Mouse (Mus musculus) forebrain, postnatal 0 days (tissue): ENCODE results near the gene Pkd2. TPM values are rescaled to one million over a fixed set of nuclear protein-coding genes. Genes with fewer than 3 reads are reported as not detected.
A peak's percentile ranks its signal among the peaks of the same experiment; 100 is the strongest.
"Not testable (repeated sequence)": the region's sequence is repeated elsewhere in the genome, so short reads cannot be mapped to it uniquely, and the experiment has no call there.

ENCODE experiments used
- ATAC-seq: fragments of 200-750 bp; cut with Nextera tagmentation; 2 replicates; pipeline ENCODE4 v1.8.0; 2017; ENCODE audit warnings: mild to moderate bottlenecking, moderate library complexity
- DNase-seq: peaks from one replicate; pipeline ENCODE4 v3.0.0-alpha.2; 2015
- H3K27ac ChIP-seq: fragments of 300-500 bp; sonication (generic); 2 replicates; pipeline ENCODE4 v1.5.1; 2014; ENCODE audit warnings: low read depth, mild to moderate bottlenecking, antibody characterized with exemption, low read length, moderate library complexity, mixed read lengths
- H3K27me3 ChIP-seq: fragments of 300-500 bp; sonication (generic); 2 replicates; pipeline ENCODE4 v1.6.1; 2014; ENCODE audit warnings: mild to moderate bottlenecking, low read length, mixed read lengths; ENCODE audit not compliant: insufficient read depth
- H3K36me3 ChIP-seq: fragments of 300-500 bp; sonication (generic); 2 replicates; pipeline ENCODE4 v1.6.1; 2014; ENCODE audit warnings: mild to moderate bottlenecking, moderate library complexity; ENCODE audit not compliant: insufficient read depth
- H3K4me1 ChIP-seq: fragments of 300-500 bp; sonication (generic); 2 replicates; pipeline ENCODE4 v1.6.1; 2014; ENCODE audit warnings: antibody characterized with exemption; ENCODE audit not compliant: insufficient read depth
- H3K4me2 ChIP-seq: fragments of 300-500 bp; sonication (generic); 2 replicates; pipeline ENCODE4 v1.6.1; 2014; ENCODE audit warnings: low read depth, mild to moderate bottlenecking, moderate library complexity
- H3K4me3 ChIP-seq: fragments of 300-500 bp; sonication (generic); 2 replicates; pipeline ENCODE4 v1.5.1; 2014; ENCODE audit warnings: low read depth, low read length, mixed read lengths
- H3K9ac ChIP-seq: fragments of 300-500 bp; sonication (generic); 2 replicates; pipeline ENCODE4 v1.6.1; 2014; ENCODE audit warnings: mild to moderate bottlenecking
- H3K9me3 ChIP-seq: fragments of 300-500 bp; sonication (generic); 2 replicates; pipeline ENCODE4 v1.6.1; 2016; ENCODE audit warnings: low read length
- CTCF ChIP-seq: sonication (generic); IDR thresholded peaks from 2 replicates; pipeline ENCODE4 v1.5.1; 2016; ENCODE audit warnings: antibody characterized with exemption, control low read depth, low read depth
- WGBS: fragments of 180-500 bp; shearing (Covaris S2); extraction: QIAGEN DNeasy Blood & Tissue Kit; methylation state at CpG from one replicate; pipeline ENCODE4 v1.1.7; 2014; 5-methylcytosine and 5-hydroxymethylcytosine counted together
- polyA plus RNA-seq: library from polyadenylated mRNA; unstranded; fragments of >200 nt; fragmentation: Nextera tagmentation; extraction: Ambion mirVana; gene quantifications from 2 replicates; pipeline ENCODE4 v1.2.1, GENCODE M21; 2015
- total RNA-seq: library from RNA; depleted of rRNA; stranded (reverse); fragments of >200 nt; gene quantifications from 2 replicates; pipeline ENCODE4 v1.2.3, GENCODE M21; 2014

The Pkd2 gene
- total and polyA plus RNA-seq, 2 experiments from 2014 or later, result 6.2 to 25.4 TPM

DNA sequence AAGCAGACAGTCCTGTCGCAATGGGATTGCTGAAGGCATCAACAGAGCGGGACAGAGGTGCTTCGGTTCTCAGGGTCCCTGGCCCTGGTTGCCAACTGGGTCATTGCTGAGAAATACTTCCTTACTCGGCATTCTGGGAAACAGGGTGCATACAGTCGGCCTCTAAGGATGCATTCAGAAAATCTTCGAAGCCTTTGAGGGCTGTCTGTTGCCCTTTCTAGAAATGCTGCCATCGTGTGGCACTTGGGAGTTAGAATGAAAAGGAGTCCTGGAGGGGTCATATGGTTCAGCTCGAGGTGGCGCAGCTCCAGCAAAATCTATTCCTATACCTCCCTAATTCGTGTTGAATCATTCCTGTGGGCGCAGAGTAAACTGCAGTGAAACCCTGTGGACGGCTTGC lies 26.4 kb upstream of the Pkd2 start:
- no peak overlapping the region for H3K4me3 ChIP-seq
- no peak overlapping the region for H3K27ac ChIP-seq
- no peaks in the 10 kb centered on the region for H3K27me3 ChIP-seq
- no peak overlapping the region for H3K4me2 ChIP-seq
- DNase-seq (no peak), ATAC-seq (no peak)
- no peaks in the 10 kb centered on the region for H3K4me1 ChIP-seq
- H3K36me3 ChIP-seq, result no peaks in the 10 kb centered on the region
- peak; percentile 35; the same call in 1 of the 2 replicates for TF ChIP-seq CTCF
- H3K9ac ChIP-seq, result no peak overlapping the region
- no peaks in the 10 kb centered on the region for H3K9me3 ChIP-seq
- WGBS, result 39% methylated on average over 12 of the region's 12 CpGs

DNA sequence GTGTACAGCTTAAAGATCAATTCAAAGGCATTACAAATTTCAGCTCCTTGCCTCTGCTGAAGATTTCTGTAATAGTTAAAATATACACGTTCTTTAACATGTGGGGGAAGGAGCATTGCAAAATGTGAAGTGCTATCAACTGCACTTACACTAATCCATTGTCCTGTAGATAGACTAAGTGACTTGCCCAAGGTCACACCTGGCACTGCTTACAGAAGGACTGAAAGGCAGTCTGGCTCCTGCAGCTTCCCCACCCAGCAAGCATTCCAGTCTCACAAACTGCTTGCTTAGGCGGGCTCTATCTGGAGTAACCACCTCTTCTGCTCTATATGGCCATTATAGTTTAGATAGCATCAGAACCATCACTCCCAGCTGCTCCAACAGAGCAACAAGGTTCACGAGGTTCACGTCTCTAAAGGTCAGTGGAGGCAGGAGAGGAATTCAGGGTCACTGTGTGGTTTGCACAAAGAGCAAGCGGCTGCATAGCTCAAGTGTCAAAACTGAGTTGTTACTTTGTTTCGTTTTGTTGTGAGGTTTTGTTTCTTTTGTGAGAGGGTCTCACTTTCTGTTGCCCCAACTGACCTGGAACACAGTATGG lies 25.2 kb upstream of the Pkd2 start:
- DNase-seq, result no peak
- TF ChIP-seq CTCF, result no peak
- ATAC-seq, result no peak
- Histone ChIP-seq H3K27me3 (no peaks in the 10 kb centered on the region), H3K9ac (no peak overlapping the region), H3K4me2 (no peak overlapping the region), H3K4me3 (no peak overlapping the region), H3K4me1 (no peaks in the 10 kb centered on the region), H3K27ac (no peak overlapping the region), H3K36me3 (no peaks in the 10 kb centered on the region), H3K9me3 (no peaks in the 10 kb centered on the region)
- WGBS, result 69% methylated on average over 6 of the region's 6 CpGs

DNA sequence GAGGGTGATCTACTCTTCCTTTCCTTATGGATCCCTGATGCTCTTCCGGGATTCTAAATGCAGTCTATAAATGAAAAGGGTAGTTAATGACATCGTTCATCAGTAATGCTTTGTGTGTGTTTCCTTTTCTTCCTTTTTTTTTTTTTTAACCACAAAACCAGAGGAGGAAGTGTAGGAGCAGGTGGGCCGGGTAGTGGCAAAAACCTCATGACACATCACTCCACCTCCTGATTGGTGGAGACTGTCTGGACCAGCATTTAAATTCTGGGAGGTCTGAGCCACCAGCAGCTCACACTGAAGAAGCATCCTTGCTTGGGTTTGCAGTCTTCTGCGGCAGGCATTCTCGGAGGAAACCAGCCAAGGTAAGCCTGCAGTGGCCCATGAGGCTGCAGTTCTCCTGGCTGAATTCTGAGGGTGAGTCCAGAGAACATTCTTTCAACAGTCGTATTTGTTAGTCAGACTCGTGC lies 24.4 kb upstream of the Pkd2 start, which contains the start of gene Spp1:
TSS of gene Spp1 (plus strand) at position 284 of the 467 bp plus-strand sequence.
- Histone ChIP-seq H3K9me3 (no peaks in the 10 kb centered on the region), H3K4me2 (no peak within 1 kb of the TSS), H3K36me3 (no peaks in the 10 kb centered on the region), H3K4me3 (no peak within 1 kb of the TSS), H3K27ac (no peak within 1 kb of the TSS), H3K27me3 (no peaks in the 10 kb centered on the region), H3K9ac (no peak within 1 kb of the TSS), H3K4me1 (no peaks in the 10 kb centered on the region)
- WGBS, result 63% methylated on average over 7 of the region's 7 CpGs
- no peak for TF ChIP-seq CTCF
- DNase-seq, result no peak
- ATAC-seq, result no peak

DNA sequence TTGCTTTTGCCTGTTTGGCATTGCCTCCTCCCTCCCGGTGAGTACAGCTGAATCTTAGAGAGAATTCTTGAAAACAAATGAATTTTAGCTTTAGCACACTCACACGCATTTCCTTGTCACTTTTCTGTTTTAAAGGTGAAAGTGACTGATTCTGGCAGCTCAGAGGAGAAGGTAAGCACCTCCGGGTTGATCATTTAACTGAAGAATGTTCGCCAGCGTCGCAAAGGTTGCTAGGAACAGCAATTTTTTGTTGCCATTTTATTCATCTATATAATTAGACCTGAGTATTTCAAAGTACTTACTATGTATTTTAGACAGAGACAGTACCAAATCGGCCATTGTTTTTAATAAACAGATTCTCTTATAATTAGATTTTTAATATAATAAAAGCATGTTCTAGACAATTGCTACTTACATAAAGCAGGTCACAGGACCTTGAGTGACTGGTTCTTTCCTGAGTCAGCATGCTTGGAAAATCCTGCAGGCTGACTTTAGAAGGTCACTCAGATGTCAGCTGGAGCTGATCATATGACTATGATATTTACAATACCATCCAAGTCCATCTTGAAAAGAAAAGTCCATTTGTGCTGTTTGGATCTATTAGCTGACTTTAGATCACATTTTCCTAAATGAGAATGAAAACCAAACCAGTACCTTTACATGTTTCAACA lies 22.7 kb upstream of the Pkd2 start:
- Histone ChIP-seq H3K9me3 (no peaks in the 10 kb centered on the region), H3K4me3 (no peak overlapping the region), H3K36me3 (no peaks in the 10 kb centered on the region), H3K4me2 (no peak overlapping the region), H3K27ac (no peak overlapping the region), H3K27me3 (no peaks in the 10 kb centered on the region), H3K9ac (no peak overlapping the region), H3K4me1 (no peaks in the 10 kb centered on the region)
- DNase-seq (no peak), ATAC-seq (no peak)
- 82% methylated on average over 7 of the region's 7 CpGs for WGBS
- no peak for TF ChIP-seq CTCF

DNA sequence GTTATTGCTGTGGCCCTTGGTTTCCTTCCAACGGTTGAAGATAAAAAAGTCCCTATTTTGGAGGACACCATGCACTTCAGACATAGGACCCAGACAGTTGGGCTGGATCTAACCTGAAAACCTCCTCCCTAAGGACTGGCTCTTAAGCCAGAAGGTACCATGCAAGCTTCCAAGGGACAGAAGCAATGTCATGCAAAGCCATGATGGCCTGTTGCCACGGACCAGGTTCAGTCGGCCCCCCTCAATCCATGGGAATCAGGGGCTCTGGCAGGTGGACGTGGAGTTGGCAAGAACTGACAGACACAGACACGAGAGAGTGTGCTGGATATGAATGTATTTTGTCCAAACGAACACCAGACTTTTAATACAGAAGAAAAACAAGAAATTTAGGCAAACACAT lies 16.9 kb upstream of the Pkd2 start:
- no peaks in the 10 kb centered on the region for H3K36me3 ChIP-seq
- H3K4me2 ChIP-seq, result no peak overlapping the region
- ATAC-seq (no peak), DNase-seq (no peak)
- WGBS, result 46% methylated on average over 6 of the region's 6 CpGs
- TF ChIP-seq CTCF, result no peak
- no peak overlapping the region for H3K9ac ChIP-seq
- H3K4me1 ChIP-seq, result no peaks in the 10 kb centered on the region
- no peak overlapping the region for H3K27ac ChIP-seq
- H3K27me3 ChIP-seq, result no peaks in the 10 kb centered on the region
- H3K9me3 ChIP-seq, result no peaks in the 10 kb centered on the region
- no peak overlapping the region for H3K4me3 ChIP-seq

DNA sequence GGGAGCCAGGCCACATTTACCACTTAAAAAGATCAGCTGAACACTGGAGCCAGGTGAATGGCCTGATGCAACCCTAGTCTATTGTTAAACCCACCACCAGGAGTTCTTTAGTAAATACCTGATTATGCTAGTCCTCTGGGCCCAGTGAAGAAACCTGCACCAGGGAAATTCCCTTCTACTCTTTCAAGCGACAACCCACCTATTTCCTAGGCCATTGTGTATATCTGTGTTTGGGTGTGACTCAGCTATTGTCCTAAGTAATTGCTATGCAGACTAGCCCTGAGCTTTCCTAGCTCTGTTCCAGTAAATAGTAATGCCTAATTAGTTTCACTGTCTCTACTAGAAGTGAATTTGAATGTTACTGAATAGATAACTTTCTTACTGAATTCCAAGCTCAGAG lies 16.4 kb upstream of the Pkd2 start:
- Histone ChIP-seq H3K4me2 (no peak overlapping the region), H3K27ac (no peak overlapping the region), H3K36me3 (no peaks in the 10 kb centered on the region), H3K9me3 (no peaks in the 10 kb centered on the region), H3K9ac (no peak overlapping the region), H3K4me3 (no peak overlapping the region), H3K4me1 (no peaks in the 10 kb centered on the region), H3K27me3 (no peaks in the 10 kb centered on the region)
- WGBS, result 32% methylated on average over 1 of the region's 1 CpGs
- DNase-seq (no peak), ATAC-seq (no peak)
- TF ChIP-seq CTCF, result no peak

DNA sequence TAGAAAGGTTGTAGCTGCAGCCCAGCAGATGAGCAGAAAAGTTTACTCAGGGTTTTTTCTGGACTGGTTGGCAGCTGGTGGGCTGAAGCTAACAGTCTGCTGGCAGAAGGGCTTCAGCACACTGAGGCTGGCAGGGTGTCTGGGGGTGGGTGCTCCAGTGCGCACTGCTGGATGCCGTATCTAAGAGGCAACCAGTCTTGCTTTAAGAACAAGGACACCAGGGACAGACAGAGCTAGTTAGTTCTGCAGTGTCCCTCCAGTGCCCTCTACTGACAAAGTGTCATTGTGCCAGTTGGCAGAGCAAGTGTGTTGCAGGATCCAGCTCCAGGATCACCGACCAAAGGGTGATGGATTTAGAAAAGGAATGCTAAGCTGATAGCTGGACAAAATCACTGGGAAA lies 13.1 kb upstream of the Pkd2 start:
- TF ChIP-seq CTCF, result peak; percentile 83
- peak; percentile 69 for DNase-seq
- peak; percentile 84 for ATAC-seq
- Histone ChIP-seq H3K27ac (no peak overlapping the region), H3K9me3 (no peaks in the 10 kb centered on the region), H3K4me1 (no peaks in the 10 kb centered on the region), H3K36me3 (no peaks in the 10 kb centered on the region), H3K4me2 (no peak overlapping the region), H3K9ac (no peak overlapping the region), H3K27me3 (no peaks in the 10 kb centered on the region), H3K4me3 (no peak overlapping the region)
- WGBS, result 11% methylated on average over 3 of the region's 3 CpGs

DNA sequence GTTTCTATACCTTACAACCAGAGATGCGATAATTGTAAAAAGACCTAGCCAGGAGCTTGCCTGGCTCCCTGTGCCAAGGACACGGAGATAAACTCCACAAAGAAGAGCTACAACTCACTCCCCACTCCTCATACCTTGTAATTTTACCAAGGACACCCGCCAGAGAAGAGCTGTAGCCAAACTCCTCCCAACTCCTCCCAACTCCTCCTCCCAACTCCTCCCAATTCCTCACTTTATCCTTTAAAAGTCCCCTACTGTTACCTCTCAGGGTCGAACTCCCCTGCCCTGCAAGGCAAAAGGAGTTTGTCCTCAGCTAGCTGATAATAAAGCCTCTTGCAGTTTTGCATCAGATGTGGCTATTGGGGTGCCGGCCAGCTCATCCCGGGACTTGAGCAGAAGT lies 10.9 kb upstream of the Pkd2 start:
- not testable (repeated sequence) for H3K4me2 ChIP-seq, H3K27ac ChIP-seq, H3K27me3 ChIP-seq, H3K9ac ChIP-seq, H3K4me3 ChIP-seq, H3K9me3 ChIP-seq, H3K4me1 ChIP-seq, H3K36me3 ChIP-seq, ATAC-seq, DNase-seq
- 24% methylated on average over 6 of the region's 6 CpGs for WGBS
